Mouse (Mus musculus) intestine, embryonic 14.5 days (tissue): Measurements from ENCODE around the gene Gpt2. TPM values are rescaled to one million over a fixed set of nuclear protein-coding genes. Genes with fewer than 3 reads are reported as not detected.

Experiments
- ATAC-seq: fragments of 200-750 bp; cut with Nextera tagmentation; replicated peaks from 2 replicates; pipeline ENCODE4 v1.8.0; 2017; ENCODE audit warnings: low read depth, moderate number of reproducible peaks, moderate TSS enrichment, moderate library complexity; ENCODE audit not compliant: low FRiP score, low TSS enrichment
- DNase-seq: peaks from one replicate; pipeline ENCODE4 v3.0.0-alpha.2; 2018; ENCODE audit warnings: low spot score
- H3K27ac ChIP-seq: fragments of 300-500 bp; sonication (generic); 2 replicates; pipeline ENCODE4 v1.5.1; 2014; ENCODE audit warnings: low read depth, mild to moderate bottlenecking, control low read depth
- H3K27me3 ChIP-seq: fragments of 300-500 bp; sonication (generic); replicated peaks from 2 replicates; pipeline ENCODE4 v1.6.1; 2014; ENCODE audit warnings: low read length, control low read depth; ENCODE audit not compliant: control insufficient read depth, insufficient read depth
- H3K36me3 ChIP-seq: fragments of 300-500 bp; sonication (generic); 2 replicates; pipeline ENCODE4 v1.6.1; 2014; ENCODE audit warnings: low read length, control low read depth; ENCODE audit not compliant: control insufficient read depth, insufficient read depth
- H3K4me1 ChIP-seq: fragments of 300-500 bp; sonication (generic); replicated peaks from 2 replicates; pipeline ENCODE4 v1.6.1; 2014; ENCODE audit warnings: low read length, control low read depth, mixed read lengths; ENCODE audit not compliant: control insufficient read depth, insufficient read depth
- H3K4me2 ChIP-seq: fragments of 300-500 bp; sonication (generic); 2 replicates; pipeline ENCODE4 v1.6.1; 2014; ENCODE audit warnings: low read length
- H3K4me3 ChIP-seq: fragments of 300-500 bp; sonication (generic); 2 replicates; pipeline ENCODE4 v1.5.1; 2014; ENCODE audit warnings: low read depth, low read length, control low read depth, mixed read lengths
- H3K9ac ChIP-seq: fragments of 300-500 bp; sonication (generic); 2 replicates; pipeline ENCODE4 v1.6.1; 2014; ENCODE audit warnings: mild to moderate bottlenecking, low read length
- H3K9me3 ChIP-seq: fragments of 300-500 bp; sonication (generic); 2 replicates; pipeline ENCODE4 v1.6.1; 2016; ENCODE audit warnings: low read length, control low read depth; ENCODE audit not compliant: control insufficient read depth
- WGBS: fragments of 180-500 bp; shearing (Covaris S2); extraction: QIAGEN DNeasy Blood & Tissue Kit; methylation state at CpG from one replicate; pipeline ENCODE4 v1.1.7; 2014; 5-methylcytosine and 5-hydroxymethylcytosine counted together
- polyA plus RNA-seq: library from polyadenylated mRNA; unstranded; fragments of >200 nt; fragmentation: Nextera tagmentation; extraction: Ambion mirVana; gene quantifications from 2 replicates; pipeline ENCODE4 v1.2.1, GENCODE M21; 2014

Gpt2 gene
- polyA plus RNA-seq, 1 experiment from 2014 or later, result 19.7 TPM

GRCm38 (mm10) chr8:85504704-85505103 is 12.3 kb downstream of the Gpt2 start:
- Histone ChIP-seq H3K9ac (no peak overlapping the region), H3K36me3 (peaks cover 17% of the 10 kb centered on the region), H3K27me3 (no peaks in the 10 kb centered on the region), H3K4me2 (no peak overlapping the region), H3K27ac (no peak overlapping the region), H3K4me1 (no peaks in the 10 kb centered on the region), H3K9me3 (no peaks in the 10 kb centered on the region), H3K4me3 (no peak overlapping the region)
- no peak for DNase-seq
- no peak for ATAC-seq
- WGBS, result 86% methylated on average over 6 of the region's 6 CpGs

- DNase-seq, result no peak
- 79% methylated on average over 4 of the region's 4 CpGs for WGBS
- no peak for ATAC-seq
Observed at GRCm38 (mm10) chr8:85506620-85507019, 14.2 kb downstream of the Gpt2 start.

GRCm38 (mm10) chr8:85508661-85509060 is 16.3 kb downstream of the Gpt2 start:
- Histone ChIP-seq H3K27me3 (no peaks in the 10 kb centered on the region), H3K4me3 (no peak overlapping the region), H3K9ac (no peak overlapping the region), H3K4me2 (no peak overlapping the region), H3K4me1 (no peaks in the 10 kb centered on the region), H3K36me3 (peaks cover 35% of the 10 kb centered on the region), H3K9me3 (no peaks in the 10 kb centered on the region), H3K27ac (no peak overlapping the region)
- DNase-seq (no peak), ATAC-seq (no peak)
- 83% methylated on average over 4 of the region's 4 CpGs for WGBS

More at GRCm38 (mm10) chr8:85506620-85507019, 14.2 kb downstream of the Gpt2 start:
- no peaks in the 10 kb centered on the region for H3K4me1 ChIP-seq
- peaks cover 31% of the 10 kb centered on the region for H3K36me3 ChIP-seq
- H3K9me3 ChIP-seq, result no peaks in the 10 kb centered on the region
- no peak overlapping the region for H3K4me2 ChIP-seq
- no peak overlapping the region for H3K4me3 ChIP-seq
- no peak overlapping the region for H3K9ac ChIP-seq
- no peak overlapping the region for H3K27ac ChIP-seq
- H3K27me3 ChIP-seq, result no peaks in the 10 kb centered on the region

GRCm38 (mm10) chr8:85512234-85512633 is 19.9 kb downstream of the Gpt2 start:
- Histone ChIP-seq H3K27ac (no peak overlapping the region), H3K9ac (no peak overlapping the region), H3K27me3 (no peaks in the 10 kb centered on the region), H3K4me3 (no peak overlapping the region), H3K4me2 (no peak overlapping the region), H3K36me3 (peaks cover 41% of the 10 kb centered on the region), H3K9me3 (no peaks in the 10 kb centered on the region), H3K4me1 (no peaks in the 10 kb centered on the region)
- ATAC-seq, result no peak
- 89% methylated on average over 8 of the region's 8 CpGs for WGBS
- DNase-seq, result no peak

- Histone ChIP-seq H3K4me2 (no peak overlapping the region), H3K4me3 (no peak overlapping the region), H3K36me3 (peaks cover 45% of the 10 kb centered on the region), H3K9ac (no peak overlapping the region), H3K27ac (no peak overlapping the region), H3K27me3 (no peaks in the 10 kb centered on the region), H3K9me3 (no peaks in the 10 kb centered on the region), H3K4me1 (no peaks in the 10 kb centered on the region)
- WGBS, result 84% methylated on average over 4 of the region's 4 CpGs
- ATAC-seq, result no peak
- no peak for DNase-seq
Observed at GRCm38 (mm10) chr8:85513283-85513682, 20.9 kb downstream of the Gpt2 start.

- no peaks in the 10 kb centered on the region for H3K9me3 ChIP-seq
- H3K9ac ChIP-seq, result no peak overlapping the region
- no peak overlapping the region for H3K27ac ChIP-seq
- no peak for ATAC-seq
- no peak overlapping the region for H3K4me3 ChIP-seq
- no peaks in the 10 kb centered on the region for H3K4me1 ChIP-seq
- H3K36me3 ChIP-seq, result peaks cover 40% of the 10 kb centered on the region
- WGBS, result 74% methylated on average over 7 of the region's 7 CpGs
- H3K4me2 ChIP-seq, result no peak overlapping the region
- H3K27me3 ChIP-seq, result no peaks in the 10 kb centered on the region
- DNase-seq, result no peak
Observed at GRCm38 (mm10) chr8:85515391-85515790, 23.0 kb downstream of the Gpt2 start.

GRCm38 (mm10) chr8:85517336-85517735 is 25.0 kb downstream of the Gpt2 start:
- peaks cover 44% of the 10 kb centered on the region for H3K36me3 ChIP-seq
- H3K4me3 ChIP-seq, result no peak overlapping the region
- H3K27ac ChIP-seq, result no peak overlapping the region
- H3K4me2 ChIP-seq, result no peak overlapping the region
- 81% methylated on average over 4 of the region's 4 CpGs for WGBS
- H3K9me3 ChIP-seq, result no peaks in the 10 kb centered on the region
- DNase-seq, result no peak
- no peak for ATAC-seq
- H3K27me3 ChIP-seq, result no peaks in the 10 kb centered on the region
- H3K9ac ChIP-seq, result no peak overlapping the region
- H3K4me1 ChIP-seq, result no peaks in the 10 kb centered on the region

- H3K4me2 ChIP-seq, result no peak overlapping the region
- H3K27ac ChIP-seq, result no peak overlapping the region
- no peak for ATAC-seq
- no peak for DNase-seq
- H3K27me3 ChIP-seq, result no peaks in the 10 kb centered on the region
- WGBS, result 90% methylated on average over 10 of the region's 10 CpGs
- H3K36me3 ChIP-seq, result peaks cover 47% of the 10 kb centered on the region
- no peak overlapping the region for H3K4me3 ChIP-seq
- H3K9me3 ChIP-seq, result no peaks in the 10 kb centered on the region
- H3K4me1 ChIP-seq, result no peaks in the 10 kb centered on the region
- no peak overlapping the region for H3K9ac ChIP-seq
Observed at GRCm38 (mm10) chr8:85517956-85518355, 25.6 kb downstream of the Gpt2 start.

GRCm38 (mm10) chr8:85520586-85520985 is 28.2 kb downstream of the Gpt2 start:
- no peak for DNase-seq

More at GRCm38 (mm10) chr8:85520586-85520985, 28.2 kb downstream of the Gpt2 start:
- no peak overlapping the region for H3K9ac ChIP-seq
- no peak overlapping the region for H3K4me3 ChIP-seq
- H3K36me3 ChIP-seq, result peaks cover 46% of the 10 kb centered on the region
- no peaks in the 10 kb centered on the region for H3K9me3 ChIP-seq
- H3K27me3 ChIP-seq, result no peaks in the 10 kb centered on the region
- no peak for ATAC-seq
- no peaks in the 10 kb centered on the region for H3K4me1 ChIP-seq
- WGBS, result 95% methylated on average over 4 of the region's 4 CpGs
- no peak overlapping the region for H3K4me2 ChIP-seq
- no peak overlapping the region for H3K27ac ChIP-seq
